Mouse (Mus musculus) bone marrow, adult 2 months (tissue): ENCODE results near the gene Fam102a. TPM values are rescaled to one million over a fixed set of nuclear protein-coding genes. Genes with fewer than 3 reads are reported as not detected.
"Not testable (repeated sequence)": the region's sequence is repeated elsewhere in the genome, so short reads cannot be mapped to it uniquely, and the experiment has no call there.

ENCODE experiments used
- H3K27ac ChIP-seq: fragments of 200-500 bp; 2 replicates; pipeline ENCODE4 v1.5.1; 2012; ENCODE audit warnings: low read depth, mild to moderate bottlenecking, control low read depth, inconsistent platforms, low read length; ENCODE audit not compliant: control insufficient read depth, poor library complexity, insufficient read depth
- H3K4me1 ChIP-seq: fragments of 200-500 bp; 2 replicates; pipeline ENCODE4 v1.6.1; 2011; ENCODE audit warnings: low read length; ENCODE audit not compliant: control insufficient read depth, insufficient read depth
- H3K4me3 ChIP-seq: fragments of 200-500 bp; replicated peaks from 2 replicates; pipeline ENCODE3; 2011; ENCODE audit warnings: mild to moderate bottlenecking, low read depth, low read length, control low read depth; ENCODE audit not compliant: control insufficient read depth
- CTCF ChIP-seq: fragments of 200-500 bp; IDR thresholded peaks from 2 replicates; pipeline ENCODE4 v1.5.1; 2011; ENCODE audit warnings: low read length, control low read depth; ENCODE audit not compliant: control insufficient read depth, insufficient read depth
- POLR2A ChIP-seq: fragments of 200-500 bp; IDR thresholded peaks from 2 replicates; pipeline ENCODE4 v1.6.1; 2011; ENCODE audit warnings: low read depth, mild to moderate bottlenecking, control low read depth, low read length, borderline replicate concordance; ENCODE audit not compliant: control insufficient read depth
- WGBS: fragments of 180-500 bp; shearing (Covaris S2); methylation state at CpG from one replicate; pipeline ENCODE4 v1.1.7; 2018; 5-methylcytosine and 5-hydroxymethylcytosine counted together
- polyA plus RNA-seq: library from polyadenylated mRNA; stranded (reverse); fragments of >200 nt; gene quantifications from 2 replicates; pipeline ENCODE4 v1.2.4, GENCODE M21; 2011; ENCODE audit warnings: low replicate concordance; ENCODE audit not compliant: missing spikeins, insufficient read depth, insufficient read length

Gene Fam102a
- 5.4 and 9.7 TPM in 2 replicates for polyA plus RNA-seq

DNA sequence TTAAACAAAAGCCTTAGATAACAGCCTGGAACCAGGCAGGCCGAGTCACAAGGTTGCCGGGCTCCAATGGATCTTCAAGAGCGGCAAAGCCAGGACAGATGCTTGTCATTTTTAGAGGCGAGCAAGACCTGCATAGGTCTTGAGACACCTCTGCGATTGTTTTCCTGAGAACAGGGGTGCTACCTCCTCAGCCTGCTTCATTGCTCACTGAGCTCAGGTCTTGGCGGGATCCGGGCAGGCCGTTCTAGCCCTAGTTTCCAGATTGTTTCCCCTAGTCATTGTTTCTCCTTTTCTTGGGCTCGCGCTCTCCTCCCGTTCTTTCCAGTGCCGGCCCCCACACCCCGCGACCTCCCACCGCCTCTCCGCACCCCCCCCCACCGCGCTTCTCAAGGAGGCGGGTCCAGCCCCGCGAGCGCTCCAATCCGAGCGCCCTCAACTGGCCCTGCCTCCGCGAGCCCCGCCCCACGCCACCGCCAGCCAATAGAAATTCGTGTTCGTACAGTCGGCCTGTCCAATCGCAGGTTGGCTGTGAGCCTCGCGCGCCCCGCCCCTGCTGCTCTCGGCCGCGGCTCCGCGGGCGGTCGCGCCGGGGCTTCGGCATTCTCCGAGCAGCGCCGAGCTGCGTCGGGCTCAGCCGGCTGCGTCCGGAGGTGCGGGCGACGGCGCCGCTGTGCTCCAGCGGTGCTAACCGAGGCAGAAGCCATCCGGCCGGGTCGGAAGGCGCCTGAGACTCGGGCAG is at the start of gene Fam102a:
Gene Fam102a (plus strand): TSS at position 600 of the 739 bp plus-strand sequence.
- peaks cover 5% of the 10 kb centered on the region for H3K4me1 ChIP-seq
- TF ChIP-seq CTCF: no peak
- peak; percentile 64; the same call in 1 of the 2 replicates for TF ChIP-seq POLR2A
- H3K27ac ChIP-seq: peak within 1 kb of the TSS; percentile 96
- H3K4me3 ChIP-seq: peak within 1 kb of the TSS; percentile 76
- under 1% methylated on average over 67 of the region's 67 CpGs for WGBS

DNA sequence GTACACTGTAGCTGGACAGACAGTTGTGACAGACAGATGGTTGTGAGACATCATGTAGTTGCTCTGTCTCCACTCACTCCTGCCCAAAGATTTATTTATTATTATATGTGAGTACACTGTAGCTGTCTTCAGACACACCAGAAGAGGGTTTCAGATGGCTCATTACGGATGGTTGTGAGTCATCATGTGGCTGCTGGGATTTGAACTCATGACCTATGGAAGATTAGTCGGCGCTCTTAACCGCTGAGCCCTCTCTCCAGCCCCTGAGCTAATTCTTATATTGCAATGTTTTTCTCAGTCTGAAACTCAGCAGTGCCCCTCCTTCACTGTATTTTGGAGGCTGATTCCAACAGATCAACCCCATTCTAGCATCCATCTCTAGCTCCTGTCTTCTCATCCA is 49.4 kb upstream of the Fam102a start:
- TF ChIP-seq CTCF: no peak
- no peak for TF ChIP-seq POLR2A
- Histone ChIP-seq H3K27ac (peak overlapping the region; percentile 46; the same call in 1 of the 2 replicates), H3K4me1 (no peaks in the 10 kb centered on the region; the same call in 1 of the 2 replicates), H3K4me3 (no peak overlapping the region)
- 79% methylated on average over 4 of the region's 4 CpGs for WGBS

DNA sequence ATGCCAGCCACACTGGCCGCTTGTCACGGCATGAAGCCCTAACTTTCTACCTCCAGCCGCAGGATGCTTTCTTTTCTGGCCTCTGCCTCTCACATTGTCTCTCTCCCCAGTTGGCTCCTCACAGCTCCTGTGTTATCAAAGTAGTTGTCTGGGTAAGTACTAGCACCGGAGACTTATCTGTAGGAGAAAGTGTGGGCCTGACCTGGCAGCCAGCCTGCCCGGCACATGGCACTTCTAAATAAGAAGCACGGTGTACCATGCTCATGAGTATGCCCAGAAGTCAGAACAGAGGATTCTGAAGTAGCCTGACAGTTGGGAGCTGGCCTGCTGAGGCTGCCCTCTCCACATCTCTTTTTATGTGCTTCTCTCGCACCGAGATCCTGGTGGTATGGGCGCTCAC is 49.0 kb upstream of the Fam102a start:
- Histone ChIP-seq H3K4me3 (no peak overlapping the region), H3K27ac (peak overlapping the region; percentile 46; the same call in 1 of the 2 replicates), H3K4me1 (no peaks in the 10 kb centered on the region; the same call in 1 of the 2 replicates)
- WGBS: 68% methylated on average over 9 of the region's 9 CpGs
- TF ChIP-seq CTCF (no peak), POLR2A (no peak)

DNA sequence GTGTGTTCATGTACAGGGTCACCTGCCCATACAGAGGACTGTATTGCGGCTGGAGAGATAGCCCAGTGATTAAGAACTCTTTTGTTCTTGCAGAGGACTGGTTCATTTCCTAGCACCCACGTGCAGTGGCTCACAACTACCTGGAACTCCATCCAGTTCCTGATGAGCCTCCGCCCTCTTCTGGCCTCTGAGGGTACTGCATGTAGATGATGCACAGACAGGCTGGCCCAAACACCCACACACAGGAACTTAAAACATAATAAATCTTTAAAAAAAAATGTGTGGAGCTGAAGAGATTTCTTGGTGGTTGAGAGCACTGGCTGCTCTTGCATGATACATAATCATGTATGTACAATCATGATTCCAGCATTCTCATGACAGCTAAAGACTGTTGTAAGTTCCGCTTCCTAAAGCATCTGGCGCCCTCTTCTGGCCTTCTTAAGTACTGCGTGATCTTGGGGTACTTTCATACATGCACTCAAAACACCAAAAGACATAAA is 48.0 kb upstream of the Fam102a start:
- Histone ChIP-seq H3K4me1 (no peaks in the 10 kb centered on the region; the same call in 1 of the 2 replicates), H3K27ac (no peak overlapping the region), H3K4me3 (no peak overlapping the region)
- WGBS: 3% methylated on average over 6 of the region's 6 CpGs
- TF ChIP-seq CTCF (peak; percentile 95), POLR2A (no peak)

DNA sequence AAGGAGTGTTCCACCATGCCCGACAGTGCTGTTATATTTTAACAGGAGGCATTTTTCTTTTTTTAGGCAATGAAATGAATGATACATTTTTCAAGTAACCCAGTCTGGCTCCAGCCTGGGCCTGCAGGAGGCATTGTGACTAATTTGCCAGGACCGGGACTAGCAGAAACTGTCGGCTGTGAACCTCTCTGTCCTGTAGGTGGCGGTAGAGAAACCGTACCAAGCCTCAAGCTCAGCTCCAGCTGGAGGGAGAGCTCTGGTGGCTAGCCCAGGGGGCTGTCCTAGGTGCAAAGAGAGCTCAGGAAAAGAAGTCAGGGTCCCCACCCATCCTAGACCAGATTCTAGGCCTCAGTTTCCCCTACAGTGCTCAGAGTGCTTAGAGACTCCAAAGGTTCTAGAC is 46.5 kb upstream of the Fam102a start:
- Histone ChIP-seq H3K4me3 (no peak overlapping the region), H3K27ac (no peak overlapping the region), H3K4me1 (peaks cover 2% of the 10 kb centered on the region; the same call in 1 of the 2 replicates)
- 1% methylated on average over 5 of the region's 5 CpGs for whole genome bisulfite sequencing
- TF ChIP-seq POLR2A (no peak), CTCF (peak; percentile 89)

DNA sequence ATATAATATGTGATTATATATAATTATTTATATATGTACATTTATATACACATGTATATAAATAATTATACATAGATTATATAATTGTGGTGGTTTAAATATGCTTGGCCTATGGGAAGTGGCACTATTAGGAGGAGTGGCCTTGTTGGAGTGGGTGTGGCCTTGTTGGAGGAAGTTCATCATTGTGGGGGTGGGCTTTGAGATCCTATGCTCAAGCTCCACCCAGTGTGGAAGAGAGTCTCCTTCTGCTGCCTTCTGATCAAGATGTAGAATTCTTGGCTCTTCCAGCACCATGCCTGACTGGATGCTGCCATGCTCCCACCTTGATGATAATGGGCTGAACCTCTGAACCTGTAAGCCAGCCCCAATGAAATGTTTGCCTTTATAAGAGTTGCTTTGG is 44.4 kb upstream of the Fam102a start:
- not testable (repeated sequence) for H3K4me1 ChIP-seq, H3K4me3 ChIP-seq, H3K27ac ChIP-seq

DNA sequence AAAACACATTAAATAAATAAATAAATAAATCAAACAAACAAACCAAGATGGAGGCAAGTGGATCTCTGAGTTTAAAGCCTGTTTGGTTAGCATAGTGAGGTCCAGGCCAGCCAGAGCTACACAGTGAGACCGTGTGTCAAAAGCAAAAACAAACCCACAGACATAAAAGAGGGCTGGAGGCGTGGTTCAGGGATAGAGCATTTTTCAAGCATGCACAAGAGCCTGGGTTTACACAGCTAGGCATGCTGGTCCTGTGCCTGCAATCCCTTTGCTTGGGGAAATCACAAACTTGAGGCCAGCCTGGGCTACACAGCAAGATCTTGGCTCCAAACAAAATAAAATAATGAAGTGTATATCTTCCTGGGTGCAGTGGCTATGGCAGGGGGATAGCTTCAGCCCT is 42.5 kb upstream of the Fam102a start:
- peak overlapping the region; percentile 12; the same call in 1 of the 2 replicates for H3K27ac ChIP-seq
- no peak overlapping the region for H3K4me3 ChIP-seq
- peaks cover 8% of the 10 kb centered on the region; the same call in 1 of the 2 replicates for H3K4me1 ChIP-seq
- 56% methylated on average over 2 of the region's 2 CpGs for WGBS
- TF ChIP-seq CTCF (no peak), POLR2A (no peak)

DNA sequence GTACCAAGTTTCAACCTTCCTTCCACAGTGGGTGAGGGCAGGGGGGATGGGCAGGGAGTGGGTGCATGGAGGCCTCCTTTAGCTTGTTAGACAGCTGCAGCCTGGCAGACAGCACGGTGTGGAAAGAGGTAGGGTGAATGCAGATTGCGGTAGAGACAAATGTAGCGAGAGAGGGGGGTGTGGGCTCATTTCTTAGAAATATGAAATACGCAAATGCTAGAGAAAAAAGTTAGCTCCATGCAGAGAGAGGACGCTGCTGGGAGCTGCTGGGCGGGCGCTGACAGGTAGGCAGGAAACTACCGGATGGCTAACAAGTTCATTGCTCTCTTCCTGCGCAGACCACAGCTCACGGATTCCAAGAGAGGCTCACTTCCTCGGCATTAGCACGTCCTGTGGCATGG is 41.8 kb upstream of the Fam102a start:
- TF ChIP-seq POLR2A (0 out of 2 replicates have a peak, but pooled peaks have one; percentile 24), CTCF (no peak)
- 4% methylated on average over 12 of the region's 12 CpGs for WGBS
- H3K27ac ChIP-seq: peak overlapping the region; percentile 45
- peaks cover 8% of the 10 kb centered on the region; the same call in 1 of the 2 replicates for H3K4me1 ChIP-seq
- peak overlapping the region; percentile 24 for H3K4me3 ChIP-seq

DNA sequence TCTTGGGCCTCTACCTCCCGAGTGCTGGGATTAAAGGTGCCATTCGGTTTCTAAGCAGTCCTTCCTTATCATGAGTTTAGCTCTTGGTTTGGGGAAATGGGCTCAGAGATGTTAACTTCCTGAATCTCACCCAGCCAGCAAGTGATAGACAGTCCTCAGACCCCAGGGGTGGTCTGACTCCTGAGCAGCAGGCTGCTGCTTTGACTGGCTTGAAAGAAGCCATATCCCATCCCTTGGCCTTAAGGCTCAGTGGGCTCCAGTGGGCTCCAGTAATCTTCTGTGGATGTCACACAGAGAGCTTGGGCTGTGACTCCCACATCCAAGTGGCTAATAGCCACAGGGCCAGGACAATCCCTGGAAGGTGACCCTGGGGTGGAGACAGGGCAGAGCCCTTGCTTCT is 40.6 kb upstream of the Fam102a start:
- peaks cover 8% of the 10 kb centered on the region; the same call in 1 of the 2 replicates for H3K4me1 ChIP-seq
- H3K27ac ChIP-seq: peak overlapping the region; percentile 71
- H3K4me3 ChIP-seq: no peak overlapping the region
- WGBS: 10% methylated on average over 2 of the region's 2 CpGs
- no peak for TF ChIP-seq POLR2A
- no peak for TF ChIP-seq CTCF
